Mouse (Mus musculus) neural tube, embryonic 14.5 days (tissue): Measurements from ENCODE around the gene Dhrs3. TPM values are rescaled to one million over a fixed set of nuclear protein-coding genes. Genes with fewer than 3 reads are reported as not detected.

Experiments used
- ATAC-seq: fragments of 200-750 bp; cut with Nextera tagmentation; 2 replicates; pipeline ENCODE4 v1.8.0; 2017; ENCODE audit warnings: low read depth, mild to moderate bottlenecking, moderate TSS enrichment, moderate library complexity
- H3K27ac ChIP-seq: fragments of 300-500 bp; sonication (generic); 2 replicates; pipeline ENCODE4 v1.5.1; 2014; ENCODE audit warnings: low read depth, mild to moderate bottlenecking, control low read depth, low read length, moderate library complexity, mixed read lengths
- H3K27me3 ChIP-seq: fragments of 300-500 bp; sonication (generic); 2 replicates; pipeline ENCODE4 v1.6.1; 2014; ENCODE audit warnings: low read length; ENCODE audit not compliant: control insufficient read depth, insufficient read depth
- H3K36me3 ChIP-seq: fragments of 300-500 bp; sonication (generic); 2 replicates; pipeline ENCODE4 v1.6.1; 2014; ENCODE audit warnings: low read length, mixed read lengths; ENCODE audit not compliant: control insufficient read depth, insufficient read depth
- H3K4me1 ChIP-seq: fragments of 300-500 bp; sonication (generic); 2 replicates; pipeline ENCODE4 v1.6.1; 2014; ENCODE audit warnings: low read length; ENCODE audit not compliant: control insufficient read depth, insufficient read depth
- H3K4me2 ChIP-seq: fragments of 300-500 bp; sonication (generic); 2 replicates; pipeline ENCODE4 v1.6.1; 2014; ENCODE audit warnings: mild to moderate bottlenecking, low read depth, low read length, control low read depth
- H3K4me3 ChIP-seq: fragments of 300-500 bp; sonication (generic); 2 replicates; pipeline ENCODE4 v1.5.1; 2014; ENCODE audit warnings: low read depth, low read length, control low read depth, mixed read lengths
- H3K9ac ChIP-seq: fragments of 300-500 bp; sonication (generic); replicated peaks from 2 replicates; pipeline ENCODE4 v1.6.1; 2014; ENCODE audit warnings: low read depth, mild to moderate bottlenecking, control low read depth, low read length, mixed read lengths
- H3K9me3 ChIP-seq: fragments of 300-500 bp; sonication (generic); 2 replicates; pipeline ENCODE4 v1.6.1; 2016; ENCODE audit warnings: low read length; ENCODE audit not compliant: control insufficient read depth
- WGBS: fragments of 180-500 bp; shearing (Covaris S2); extraction: QIAGEN DNeasy Blood & Tissue Kit; methylation state at CpG from one replicate; pipeline ENCODE4 v1.1.7; 2014; 5-methylcytosine and 5-hydroxymethylcytosine counted together
- polyA plus RNA-seq: library from polyadenylated mRNA; unstranded; fragments of >200 nt; fragmentation: Nextera tagmentation; extraction: Ambion mirVana; gene quantifications from 2 replicates; pipeline ENCODE4 v1.2.1, GENCODE M21; 2014

Dhrs3 gene
- polyA plus RNA-seq, 1 experiment from 2014 or later, result 17.0 TPM

DNA sequence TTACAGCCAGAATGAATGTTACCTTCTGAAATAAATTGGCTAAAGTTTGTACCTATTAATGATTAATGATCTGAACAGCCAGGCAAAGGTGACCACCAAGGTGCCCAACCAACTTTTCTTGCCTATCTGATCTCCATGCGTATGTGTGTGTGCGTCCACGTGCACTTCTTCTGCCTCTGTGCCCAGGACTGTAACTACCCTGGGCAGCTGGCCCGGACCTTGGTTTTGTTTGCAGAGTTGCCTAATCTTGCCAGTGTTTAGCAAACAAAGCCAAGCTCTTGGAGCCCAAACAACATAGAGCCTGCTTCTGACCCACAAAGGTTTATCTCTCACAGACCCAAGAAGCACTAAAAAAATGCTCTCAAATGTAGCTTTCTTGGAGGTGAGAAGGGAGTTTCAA lies 64.6 kb downstream of the Dhrs3 start:
- no peak overlapping the region for H3K4me3 ChIP-seq
- H3K9me3 ChIP-seq, result no peaks in the 10 kb centered on the region
- 91% methylated on average over 4 of the region's 4 CpGs for WGBS
- H3K27ac ChIP-seq, result no peak overlapping the region
- no peaks in the 10 kb centered on the region for H3K4me1 ChIP-seq
- no peaks in the 10 kb centered on the region for H3K36me3 ChIP-seq
- H3K27me3 ChIP-seq, result no peaks in the 10 kb centered on the region
- H3K9ac ChIP-seq, result no peak overlapping the region
- H3K4me2 ChIP-seq, result no peak overlapping the region
- ATAC-seq, result no peak

GRCm38 (mm10) chr4:144957721-144958120 lies 65.1 kb downstream of the Dhrs3 start:
- 74% methylated on average over 2 of the region's 2 CpGs for WGBS
- H3K27ac ChIP-seq, result no peak overlapping the region
- H3K4me1 ChIP-seq, result no peaks in the 10 kb centered on the region
- H3K36me3 ChIP-seq, result no peaks in the 10 kb centered on the region
- no peak overlapping the region for H3K4me3 ChIP-seq
- H3K9ac ChIP-seq, result no peak overlapping the region
- H3K9me3 ChIP-seq, result no peaks in the 10 kb centered on the region
- ATAC-seq, result no peak
- no peak overlapping the region for H3K4me2 ChIP-seq
- H3K27me3 ChIP-seq, result no peaks in the 10 kb centered on the region

- Histone ChIP-seq H3K27me3 (no peaks in the 10 kb centered on the region), H3K4me1 (no peaks in the 10 kb centered on the region), H3K36me3 (no peaks in the 10 kb centered on the region), H3K4me2 (no peak overlapping the region), H3K27ac (no peak overlapping the region), H3K9ac (no peak overlapping the region), H3K4me3 (no peak overlapping the region), H3K9me3 (no peaks in the 10 kb centered on the region)
- WGBS, result 68% methylated on average over 8 of the region's 8 CpGs
- ATAC-seq, result no peak
Measured at GRCm38 (mm10) chr4:144960188-144960904, 67.7 kb downstream of the Dhrs3 start.

DNA sequence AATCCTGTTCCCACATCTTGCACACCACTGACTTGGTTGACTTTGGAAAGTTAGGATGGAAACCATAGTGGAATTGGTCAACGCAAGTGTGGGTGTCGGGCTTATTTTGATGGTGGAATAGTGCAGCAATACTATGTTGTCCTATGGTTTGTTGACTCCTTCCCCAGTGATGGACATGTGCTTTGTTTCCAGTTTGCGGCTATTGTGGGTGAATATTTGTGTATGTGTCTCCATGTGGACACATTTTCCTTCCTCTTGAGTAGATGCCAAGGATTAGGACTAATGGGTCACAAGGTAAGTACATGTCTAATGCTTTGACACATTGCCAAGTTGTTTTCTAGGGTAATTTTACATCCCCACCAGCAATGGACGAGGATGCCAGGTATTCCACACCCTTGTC lies 68.6 kb downstream of the Dhrs3 start:
- no peaks in the 10 kb centered on the region for H3K4me1 ChIP-seq
- no peak for ATAC-seq
- H3K4me2 ChIP-seq, result no peak overlapping the region
- no peaks in the 10 kb centered on the region for H3K27me3 ChIP-seq
- H3K9me3 ChIP-seq, result no peaks in the 10 kb centered on the region
- WGBS, result 90% methylated on average over 4 of the region's 4 CpGs
- H3K27ac ChIP-seq, result no peak overlapping the region
- H3K36me3 ChIP-seq, result no peaks in the 10 kb centered on the region
- no peak overlapping the region for H3K9ac ChIP-seq
- H3K4me3 ChIP-seq, result no peak overlapping the region

DNA sequence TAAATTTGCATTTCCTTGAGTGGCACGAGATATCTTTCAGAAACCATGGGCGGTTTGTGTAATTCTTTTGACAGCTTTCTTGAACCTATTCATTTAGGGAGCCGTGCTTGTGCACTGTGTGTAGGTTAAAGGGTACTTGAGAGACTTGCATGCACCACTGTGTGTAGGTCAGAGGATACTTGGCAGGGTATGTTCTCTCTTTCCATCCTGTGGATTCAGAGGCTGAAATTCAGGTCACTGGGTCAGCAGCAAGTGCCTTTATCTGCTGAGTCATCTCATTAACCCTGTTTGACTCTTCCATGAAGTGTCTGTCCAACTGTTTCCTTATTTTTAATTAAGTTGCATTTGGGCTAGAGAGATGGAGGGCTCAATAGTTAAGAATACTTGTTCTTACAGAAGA lies 69.1 kb downstream of the Dhrs3 start:
- Histone ChIP-seq H3K27ac (no peak overlapping the region), H3K27me3 (no peaks in the 10 kb centered on the region), H3K9ac (no peak overlapping the region), H3K4me2 (no peak overlapping the region), H3K4me3 (no peak overlapping the region), H3K36me3 (no peaks in the 10 kb centered on the region), H3K4me1 (no peaks in the 10 kb centered on the region), H3K9me3 (no peaks in the 10 kb centered on the region)
- no peak for ATAC-seq
- WGBS, result 88% methylated on average over 3 of the region's 3 CpGs

GRCm38 (mm10) chr4:144965255-144965654 lies 72.6 kb downstream of the Dhrs3 start:
- 85% methylated on average over 2 of the region's 2 CpGs for WGBS
- Histone ChIP-seq H3K4me1 (no peaks in the 10 kb centered on the region), H3K9me3 (no peaks in the 10 kb centered on the region), H3K27me3 (no peaks in the 10 kb centered on the region), H3K4me2 (no peak overlapping the region), H3K27ac (no peak overlapping the region), H3K9ac (no peak overlapping the region), H3K4me3 (no peak overlapping the region), H3K36me3 (no peaks in the 10 kb centered on the region)
- ATAC-seq, result no peak

GRCm38 (mm10) chr4:144968371-144968770 lies 75.7 kb downstream of the Dhrs3 start:
- WGBS, result 93% methylated on average over 3 of the region's 3 CpGs

DNA sequence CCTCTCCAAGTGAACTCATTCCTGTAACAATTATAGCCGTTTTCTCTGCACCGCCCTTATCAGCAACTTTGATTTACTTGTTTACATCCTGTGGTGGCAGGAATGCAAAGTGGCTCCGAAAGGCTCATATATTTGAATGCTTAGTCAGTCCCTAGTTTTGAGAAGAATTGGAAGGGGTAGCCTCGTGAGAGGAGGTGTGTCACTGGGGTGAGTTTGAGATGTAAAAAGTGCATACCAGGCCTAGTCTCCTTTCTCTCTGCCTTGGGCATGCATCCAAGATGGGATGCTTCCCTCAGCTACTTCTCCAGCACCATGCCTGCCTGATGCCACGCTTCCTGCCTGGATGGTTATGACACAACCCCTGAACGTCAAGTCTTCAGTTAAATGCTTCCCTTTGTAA lies 76.4 kb downstream of the Dhrs3 start:
- H3K4me2 ChIP-seq, result no peak overlapping the region
- no peak overlapping the region for H3K27ac ChIP-seq
- H3K9me3 ChIP-seq, result no peaks in the 10 kb centered on the region
- H3K9ac ChIP-seq, result no peak overlapping the region
- H3K27me3 ChIP-seq, result no peaks in the 10 kb centered on the region
- 62% methylated on average over 6 of the region's 6 CpGs for WGBS
- H3K4me1 ChIP-seq, result no peaks in the 10 kb centered on the region
- ATAC-seq, result no peak; the same call in 1 of the 2 replicates
- H3K4me3 ChIP-seq, result no peak overlapping the region
- no peaks in the 10 kb centered on the region for H3K36me3 ChIP-seq

More at GRCm38 (mm10) chr4:144968371-144968770, 75.7 kb downstream of the Dhrs3 start:
- Histone ChIP-seq H3K4me1 (no peaks in the 10 kb centered on the region), H3K9me3 (no peaks in the 10 kb centered on the region), H3K27me3 (no peaks in the 10 kb centered on the region), H3K9ac (no peak overlapping the region), H3K36me3 (no peaks in the 10 kb centered on the region), H3K4me3 (no peak overlapping the region), H3K27ac (no peak overlapping the region), H3K4me2 (no peak overlapping the region)
- ATAC-seq, result no peak

DNA sequence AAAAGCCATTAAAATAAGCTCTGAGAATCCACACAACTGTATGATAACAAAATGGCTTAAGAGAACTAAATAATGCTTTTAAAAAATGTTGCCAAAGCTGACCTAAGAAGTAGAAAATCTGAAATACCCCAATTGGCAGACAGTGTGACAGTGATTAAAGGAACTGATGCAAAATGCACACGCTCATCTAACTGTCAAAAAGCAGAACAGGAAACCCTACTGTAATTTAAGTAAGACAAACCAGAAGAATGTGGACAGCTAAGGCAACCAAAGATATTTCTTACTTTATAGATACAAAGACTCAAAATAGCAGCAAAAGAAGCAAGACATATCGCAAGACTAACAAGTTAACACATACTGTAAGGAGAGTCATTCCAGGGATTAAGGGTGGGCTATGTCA lies 78.4 kb downstream of the Dhrs3 start:
- Histone ChIP-seq H3K27me3 (no peaks in the 10 kb centered on the region), H3K36me3 (0 out of 2 replicates have a peak, but pooled peaks cover under 1% of the 10 kb centered on the region), H3K27ac (no peak overlapping the region), H3K4me1 (no peaks in the 10 kb centered on the region), H3K9ac (no peak overlapping the region), H3K4me3 (no peak overlapping the region), H3K9me3 (no peaks in the 10 kb centered on the region), H3K4me2 (no peak overlapping the region)
- ATAC-seq, result no peak
- WGBS, result 97% methylated on average over 2 of the region's 2 CpGs
